In the genomic region with DNA sequence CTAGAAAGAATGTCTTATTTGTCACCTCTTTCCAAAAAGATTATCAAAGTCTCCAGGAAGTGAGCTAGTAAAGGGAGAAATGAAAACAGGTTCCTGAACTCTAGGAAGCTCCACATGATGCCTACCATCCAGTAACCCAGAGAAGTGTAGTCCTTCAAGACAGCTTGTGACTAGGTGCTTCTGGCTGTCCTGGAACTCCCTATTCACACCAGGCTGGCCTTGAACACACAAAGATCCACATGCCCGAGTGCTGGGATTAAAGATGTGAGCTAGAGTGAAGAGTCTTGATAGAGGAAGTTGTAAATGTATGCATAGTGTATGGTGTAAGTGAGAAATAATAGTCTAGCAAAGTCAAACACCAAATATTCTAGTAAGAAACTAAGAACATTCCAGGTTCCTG, we compare ENCODE assay signal across 9 mouse cellular contexts. TPM values are rescaled to one million over a fixed set of nuclear protein-coding genes. Genes with fewer than 3 reads are reported as not detected.
DNase-seq lines count a peak whose midpoint lies in the region; ATAC-seq and TF ChIP-seq lines count a peak whose summit lies in the region.
"Had no signal": no experiment of that assay in that cellular context is flagged by ENCODE, and none has a peak within 500 bp of the region (broad histone marks: within the 10 kb centered on the region; RNA-seq: fewer than 3 reads in every experiment).

No protein-coding gene starts in this region.

- peaks cover 4% of the 10 kb centered on the region for H3K79me2 ChIP-seq in CH12.LX (replicated peaks; ENCODE audit: control insufficient read depth, extremely low read depth, insufficient read depth, poor library complexity, severe bottlenecking)

- 25% methylated on average over 1 of the region's 1 CpGs for WGBS in forebrain, postnatal 0 days
- 26% methylated on average over 1 of the region's 1 CpGs for WGBS in liver, embryonic 13.5 days (ENCODE audit: insufficient replicate concordance)

- H3K36me3 ChIP-seq in CH12.LX (replicated peaks in 1 of 2; ENCODE audit: control insufficient read depth in 1 of 2, insufficient read depth in 1 of 2, low read length in 1 of 2), result peaks cover 2 to 14% of the 10 kb centered on the region in 2 experiments
- 0 out of 2 replicates have a peak, but pooled peaks cover 2% of the 10 kb centered on the region for H3K36me3 ChIP-seq in forebrain, postnatal 0 days (ENCODE audit: insufficient read depth)
- peaks cover 10% of the 10 kb centered on the region for H3K36me3 ChIP-seq in liver, embryonic 13.5 days

- peaks cover 1% of the 10 kb centered on the region for H3K27me3 ChIP-seq in CH12.LX (replicated peaks)
- no peaks in the 10 kb centered on the region for H3K27me3 ChIP-seq in forebrain, postnatal 0 days (ENCODE audit: insufficient read depth, low read length)
- no peaks in the 10 kb centered on the region for H3K27me3 ChIP-seq in liver, embryonic 13.5 days

- no peak for TF ChIP-seq EP300 in CH12.LX (IDR thresholded peaks at IDR 0.05; ENCODE audit: low read length)

- H3K9me3 ChIP-seq in CH12.LX (replicated peaks; ENCODE audit: low read length), result no peaks in the 10 kb centered on the region
- no peaks in the 10 kb centered on the region for H3K9me3 ChIP-seq in forebrain, postnatal 0 days (ENCODE audit: low read length)
- H3K9me3 ChIP-seq in liver, embryonic 13.5 days (replicated peaks), result no peaks in the 10 kb centered on the region

- dilution Hi-C loops in CH12.LX (cut with MboI; ENCODE audit: extremely low pct_ligation_motif_present, extremely low pct_unique_long_range_greater_than_20kb, low sequenced_read_pairs), result no loop called here

- no peak for TF ChIP-seq CTCF in CH12.LX (conservative IDR thresholded peaks at IDR 0.05 in 1 of 2, IDR thresholded peaks at IDR 0.05 in 1 of 2; ENCODE audit: low read depth in 2 of 2, low read length in 2 of 2)
- no peak for TF ChIP-seq CTCF in forebrain, postnatal 0 days (IDR thresholded peaks at IDR 0.05; ENCODE audit: low read depth)

- H3K4me1 ChIP-seq in CH12.LX (ENCODE audit: control insufficient read depth in 1 of 2, insufficient read depth in 2 of 2), result peaks cover 0 to 27% of the 10 kb centered on the region in 2 experiments; a peak in 2 of 4 replicates
- peaks cover 29% of the 10 kb centered on the region for H3K4me1 ChIP-seq in forebrain, postnatal 0 days (ENCODE audit: insufficient read depth)
- peaks cover 41% of the 10 kb centered on the region for H3K4me1 ChIP-seq in liver, embryonic 13.5 days (replicated peaks)

- H3K9ac ChIP-seq in CH12.LX (ENCODE audit: insufficient read depth, low read depth), result peak overlapping the region; percentile 17; the same call in 1 of the 2 replicates
- H3K9ac ChIP-seq in forebrain, postnatal 0 days, result 0 out of 2 replicates have a peak overlapping the region, but pooled peaks have one; percentile 18
- H3K9ac ChIP-seq in liver, embryonic 13.5 days, result peak overlapping the region; percentile 98

- peak overlapping the region in 1 of 3 experiments; percentile 80 for H3K4me3 ChIP-seq in CH12.LX (replicated peaks in 1 of 3; ENCODE audit: low read depth in 2 of 3, low read length in 2 of 3, poor library complexity in 1 of 3)
- H3K4me3 ChIP-seq in forebrain, postnatal 0 days (ENCODE audit: low read depth, low read length), result peak overlapping the region; percentile 98
- peak overlapping the region; percentile 99 for H3K4me3 ChIP-seq in liver, embryonic 13.5 days (replicated peaks)

- H3K27ac ChIP-seq in CH12.LX (ENCODE audit: insufficient read depth, low read depth), result no peak overlapping the region
- no peak overlapping the region for H3K27ac ChIP-seq in forebrain, postnatal 0 days (ENCODE audit: low read depth, low read length)
- H3K27ac ChIP-seq in liver, embryonic 13.5 days, result peak overlapping the region; percentile 68

- no peak for TF ChIP-seq POLR2A in CH12.LX (IDR thresholded peaks at IDR 0.05; ENCODE audit: low read depth, low read length)

- DNase-seq in adrenal gland, adult 2 months, result peak; percentile 42
- no peak for DNase-seq in adrenal gland, postnatal 36 days
- no peak for DNase-seq in CH12.LX (ENCODE audit: extremely low read depth)
- no peak for DNase-seq in forebrain, postnatal 0 days
- DNase-seq in liver, embryonic 13.5 days, result no peak
- DNase-seq in cerebellum, postnatal 14 days, result no peak
- no peak for DNase-seq in right cerebral cortex, postnatal 4 days
- DNase-seq: B cell, adult 2 months had no signal

- no peak for ATAC-seq in forebrain, postnatal 0 days
- ATAC-seq in liver, embryonic 13.5 days (ENCODE audit: low read depth), result no peak
- no peak for ATAC-seq in cerebellum, adult (ENCODE audit: insufficient number of reproducible peaks, low FRiP score, low TSS enrichment)

- TF ChIP-seq RAD21 in CH12.LX (IDR thresholded peaks at IDR 0.05; ENCODE audit: low read depth, low read length), result no peak

- in situ Hi-C loops in CH12.LX (cut with MboI; ENCODE audit: low pct_ligation_motif_present, low pct_unique_long_range_greater_than_20kb, low sequenced_read_pairs), result no loop called here

- peak overlapping the region; percentile 90 for H3K4me2 ChIP-seq in CH12.LX (ENCODE audit: insufficient read depth, low read depth, poor library complexity, severe bottlenecking)
- peak overlapping the region; percentile 77 for H3K4me2 ChIP-seq in forebrain, postnatal 0 days (ENCODE audit: low read depth)
- peak overlapping the region; percentile 72 for H3K4me2 ChIP-seq in liver, embryonic 13.5 days

TF ChIP-seq in CH12.LX, 34 proteins besides CTCF, POLR2A, EP300 and RAD21:
- TF ChIP-seq MXI1 (IDR thresholded peaks at IDR 0.05; ENCODE audit: low read depth, low read length) (0 out of 2 replicates have a peak, but pooled peaks have one; percentile 22), ELF1 (IDR thresholded peaks at IDR 0.05; ENCODE audit: low read depth, low read length) (no peak), CHD1 (IDR thresholded peaks at IDR 0.05; ENCODE audit: low read depth, low read length) (no peak; the same call in 1 of the 2 replicates), MYC (IDR thresholded peaks at IDR 0.05; ENCODE audit: low read depth, low read length) (no peak)

RNA-seq across cellular contexts. Expression of a gene that starts 2.6 kb away (rescaled TPM):
- total RNA-seq in adrenal gland, adult 2 months (2021), result 10 to 100 TPM; 42.7 to 48.6 TPM
- 24.9 and 30.3 TPM in 2 replicates for polyA plus RNA-seq in adrenal gland, adult 2 months (2012; rRNA removed)
- 10 to 100 TPM; 53.8 to 62.4 TPM for total RNA-seq in adrenal gland, postnatal 36 days (2021)
- 2.5 and 3.3 TPM in 2 replicates for total RNA-seq in CH12.LX (2012; rRNA removed)
- total RNA-seq in CH12.LX (2014; rRNA removed), result 2.0 and 2.4 TPM in 2 replicates
- polyA plus RNA-seq in CH12.LX (2012; ENCODE audit: insufficient read length, low read depth), result 2.8 and 3.3 TPM in 2 replicates
- 25.5 and 29.7 TPM in 2 replicates for total RNA-seq in forebrain, postnatal 0 days (2014; rRNA removed)
- polyA plus RNA-seq in forebrain, postnatal 0 days (2015; fragmentation: Nextera tagmentation; extraction: Ambion mirVana), result 5.6 and 9.0 TPM in 2 replicates
- 2.3 and 2.7 TPM in 2 replicates for polyA plus RNA-seq in liver, embryonic 13.5 days (2015; fragmentation: Nextera tagmentation; extraction: Ambion mirVana)

Comparison
In these comparisons a context has a peak if more than half of its experiments do, and no peak if none do; other contexts are left out.
1. H3K9ac ChIP-seq: peak in every context shown above with its lines; median percentile 98 in liver, embryonic 13.5 days; 18 in forebrain, postnatal 0 days; 17 in CH12.LX.